Mouse (Mus musculus): Measurements from ENCODE around the gene Mlst8. TPM values are rescaled to one million over a fixed set of nuclear protein-coding genes. Genes with fewer than 3 reads are reported as not detected.
A peak's percentile ranks its signal among the peaks of the same experiment; 100 is the strongest.
"Not testable (repeated sequence)": the region's sequence is repeated elsewhere in the genome, so short reads cannot be mapped to it uniquely, and the experiment has no call there.

The Mlst8 gene
- total RNA-seq, 2 experiments from 2014 or later, result 10.8 to 12.1 TPM

DNA sequence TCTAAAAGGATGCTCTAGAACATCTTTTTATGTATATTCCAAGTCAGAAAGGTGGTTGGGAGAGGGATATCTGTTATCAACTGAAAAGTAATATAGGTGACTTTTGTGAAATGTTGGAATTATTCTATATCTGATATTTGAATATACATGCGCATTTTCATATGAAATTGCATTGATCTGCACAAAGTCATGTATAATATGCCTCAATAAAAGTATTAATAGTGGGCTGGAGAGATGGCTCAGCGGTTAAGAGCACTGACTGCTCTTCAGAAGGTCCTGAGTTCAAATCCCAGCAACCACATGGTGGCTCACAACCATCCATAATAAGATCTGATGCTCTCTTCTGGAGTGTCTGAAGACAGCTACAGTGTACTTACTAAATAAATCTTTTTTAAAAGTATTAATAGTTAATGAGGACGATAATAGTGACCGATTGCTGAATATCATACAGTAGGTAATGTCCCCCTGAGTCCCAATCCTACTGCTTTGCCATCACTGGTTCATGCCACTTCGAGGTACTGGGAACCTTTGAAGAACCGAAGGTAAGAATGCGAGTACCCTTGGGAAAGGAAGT lies 9.5 kb downstream of the Mlst8 start:
- DNase-seq, result no peak

DNA sequence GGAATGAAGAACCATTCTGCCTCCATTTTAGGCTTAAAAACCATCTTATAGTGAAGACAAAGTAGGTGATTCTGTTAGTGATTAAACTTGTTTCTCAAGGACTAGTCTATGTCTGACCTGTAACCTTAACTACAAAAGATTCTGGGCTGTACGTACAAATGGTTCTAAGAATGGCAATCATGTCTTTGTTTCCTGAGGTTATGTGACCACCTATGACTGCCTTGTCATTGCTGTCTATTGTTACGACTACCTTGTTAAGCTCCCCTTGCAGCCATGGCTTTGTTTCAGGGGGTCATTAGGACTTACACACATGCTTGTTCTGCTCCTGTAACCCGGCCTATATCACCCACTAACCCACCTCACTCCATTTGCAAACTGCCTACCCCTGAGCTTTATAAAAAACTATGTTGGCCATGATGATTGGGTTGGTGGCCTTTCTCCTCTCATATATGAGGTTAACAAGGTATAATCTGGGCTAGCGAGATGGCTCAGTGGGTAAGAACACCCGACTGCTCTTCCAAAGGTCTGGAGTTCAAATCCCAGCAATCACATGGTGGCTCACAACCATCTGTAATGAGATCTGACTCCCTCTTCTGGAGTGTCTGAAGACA lies 10.1 kb downstream of the Mlst8 start:
- no peak for DNase-seq

GRCm38 (mm10) chr17:24463374-24464133 lies 15.3 kb downstream of the Mlst8 start:
- no peak for DNase-seq

DNA sequence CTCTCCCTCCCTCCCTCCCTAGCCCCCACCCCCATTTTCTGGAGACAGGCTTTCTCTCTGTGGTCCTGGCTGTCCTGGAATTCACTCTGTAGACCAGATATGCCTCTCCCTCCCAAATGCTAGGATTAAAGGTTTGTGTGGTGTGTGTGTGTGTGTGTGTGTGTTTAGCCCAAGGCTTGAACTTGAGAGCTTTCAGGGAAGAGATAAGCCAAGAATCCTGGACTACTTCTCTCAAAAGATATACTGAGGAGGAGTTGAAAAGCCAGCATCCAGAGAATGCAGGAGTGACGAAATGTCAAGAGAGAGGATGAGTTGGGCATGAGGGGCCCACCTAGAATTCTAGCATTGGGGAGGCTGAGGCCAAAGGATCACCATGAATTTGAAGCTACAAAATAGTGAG lies 15.9 kb downstream of the Mlst8 start:
- no peak for DNase-seq

- no peak for DNase-seq
These were observed 17.3 kb downstream of the Mlst8 start for GRCm38 (mm10) chr17:24461580-24461979.

GRCm38 (mm10) chr17:24455523-24456206 lies 23.2 kb downstream of the Mlst8 start:
- DNase-seq, result not testable (repeated sequence)

DNA sequence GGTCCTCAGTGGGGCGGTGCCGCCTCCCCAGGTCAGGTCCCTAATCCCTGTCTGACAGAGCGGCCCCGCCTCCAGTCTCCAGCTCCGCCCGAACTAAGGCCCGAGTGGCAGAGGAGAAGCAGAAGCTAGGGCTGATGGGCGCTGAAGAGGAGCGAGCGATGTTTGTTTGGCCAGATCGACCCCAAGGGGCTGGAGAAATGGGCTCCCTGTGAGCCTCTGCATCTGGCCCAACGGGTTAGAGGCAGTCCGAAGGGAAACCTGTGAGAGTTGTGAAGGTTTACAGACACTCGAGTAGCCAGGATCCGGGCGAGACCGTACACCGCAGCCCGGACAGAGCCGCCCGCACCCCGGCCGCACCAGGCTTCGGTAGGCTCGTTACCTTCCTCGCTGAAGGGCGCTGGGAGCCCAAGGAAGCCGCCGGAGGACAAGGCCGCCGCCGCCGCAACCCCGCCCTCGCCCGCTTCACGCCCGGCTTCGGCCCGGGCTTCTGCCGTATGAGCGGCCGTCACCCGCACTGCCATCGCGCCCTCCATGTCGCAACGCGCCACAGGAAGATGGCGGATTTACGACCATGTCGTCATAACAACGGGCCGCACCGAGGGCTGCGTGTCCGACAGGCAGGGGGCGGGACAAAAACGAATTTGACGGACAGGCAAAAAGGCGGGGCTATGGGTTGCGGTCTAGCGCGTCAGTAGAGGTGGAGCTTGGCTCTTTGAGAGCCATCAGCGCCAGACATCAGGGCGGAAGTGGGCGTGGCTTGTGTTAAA lies 23.9 kb downstream of the Mlst8 start:
- peak; percentile 98 for DNase-seq

DNA sequence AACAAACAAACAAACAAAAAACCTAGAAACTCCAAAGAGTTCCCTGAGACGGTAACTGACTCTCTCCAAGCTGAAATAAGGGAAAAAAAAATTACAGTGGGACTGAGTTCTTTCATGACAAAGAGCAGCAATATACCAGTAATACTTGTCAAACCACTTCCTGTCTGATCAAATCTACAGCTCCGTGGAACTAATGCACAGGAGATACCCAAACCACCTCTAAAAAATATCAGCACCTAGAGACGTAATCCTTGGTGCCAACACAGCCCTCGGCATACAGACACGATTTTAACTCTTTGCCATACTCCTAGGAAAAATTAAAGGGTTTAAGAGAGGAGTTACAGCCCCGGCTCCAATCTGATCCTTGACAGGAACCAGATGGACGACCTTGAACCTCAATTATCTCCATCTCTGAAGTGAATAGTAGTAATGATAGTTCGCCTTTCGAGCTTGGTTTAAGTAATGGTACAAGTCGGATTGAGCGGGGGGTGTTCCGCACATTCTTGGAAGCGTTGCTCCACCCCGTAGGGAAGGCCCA lies 24.6 kb downstream of the Mlst8 start:
- no peak for DNase-seq

DNA sequence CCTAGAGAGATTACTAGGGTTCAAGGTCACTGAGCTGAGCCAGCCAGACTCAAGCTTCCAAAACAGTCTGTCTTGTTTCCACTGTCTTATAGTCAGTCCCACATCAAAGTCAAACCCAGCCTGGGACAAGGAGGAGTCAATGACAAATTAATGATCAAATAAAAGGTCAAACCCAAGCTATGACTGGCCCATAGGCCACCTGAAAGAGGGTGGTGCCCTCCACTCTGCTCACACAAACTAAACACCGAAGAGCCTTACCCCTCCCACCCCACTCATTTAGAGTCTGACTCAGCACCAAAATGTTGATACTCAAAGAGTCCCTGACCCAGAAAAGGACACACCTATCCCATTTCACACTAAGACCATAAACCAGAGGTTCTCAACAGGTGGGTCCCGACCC lies 25.5 kb downstream of the Mlst8 start:
- DNase-seq, result no peak

GRCm38 (mm10) chr17:24451220-24451619 lies 27.7 kb downstream of the Mlst8 start:
- no peak for DNase-seq

GRCm38 (mm10) chr17:24449507-24449906 lies 29.4 kb downstream of the Mlst8 start:
- no peak for DNase-seq

DNA sequence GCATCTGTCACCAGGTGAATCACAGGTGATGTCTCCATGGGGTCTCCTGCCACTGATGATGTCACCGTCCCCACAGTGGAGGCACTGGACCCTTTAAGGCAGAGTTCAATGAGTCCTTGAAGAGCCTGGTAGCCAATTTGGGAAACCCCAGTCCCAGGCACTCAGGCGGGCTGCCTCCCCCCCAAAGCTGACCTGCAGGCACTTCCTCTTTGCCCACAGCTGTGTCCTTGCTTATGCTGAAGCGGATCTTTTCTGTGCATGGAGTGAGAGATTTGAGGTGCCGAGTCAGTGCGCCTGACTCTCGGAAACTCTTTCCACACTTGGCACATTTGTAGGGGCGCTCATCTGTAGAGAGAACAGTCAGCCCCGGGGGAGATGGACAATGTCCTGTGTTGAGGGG lies 32.3 kb downstream of the Mlst8 start:
- DNase-seq, result no peak

- DNase-seq, result no peak
These were observed 35.5 kb downstream of the Mlst8 start for GRCm38 (mm10) chr17:24443409-24443808.

- no peak for DNase-seq
These were observed 36.2 kb downstream of the Mlst8 start, which contains the start of gene Dnase1l2 for GRCm38 (mm10) chr17:24442632-24443155. Gene Dnase1l2, minus strand, starts transcription at chr17:24443105.

GRCm38 (mm10) chr17:24442107-24442506 lies 36.8 kb downstream of the Mlst8 start:
- DNase-seq, result no peak

DNA sequence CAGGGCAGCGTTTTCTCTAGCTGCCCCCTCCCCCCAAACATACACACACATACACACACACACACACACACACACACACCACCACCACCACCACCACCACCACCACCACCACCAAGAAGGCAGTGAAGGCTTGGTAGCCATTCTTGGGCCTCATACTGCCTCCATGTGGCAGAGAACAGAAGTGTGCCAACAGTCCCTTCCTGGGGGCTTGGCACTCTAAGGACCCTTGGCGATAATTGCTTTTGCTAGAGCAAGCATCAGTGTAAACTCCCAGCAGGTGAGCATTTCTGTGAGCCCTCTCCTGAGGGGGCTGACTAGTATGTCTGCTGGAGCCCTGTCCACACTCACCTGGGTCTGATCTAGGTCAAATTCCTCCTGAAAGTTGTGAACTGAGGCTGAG lies 37.7 kb downstream of the Mlst8 start:
- no peak for DNase-seq

DNA sequence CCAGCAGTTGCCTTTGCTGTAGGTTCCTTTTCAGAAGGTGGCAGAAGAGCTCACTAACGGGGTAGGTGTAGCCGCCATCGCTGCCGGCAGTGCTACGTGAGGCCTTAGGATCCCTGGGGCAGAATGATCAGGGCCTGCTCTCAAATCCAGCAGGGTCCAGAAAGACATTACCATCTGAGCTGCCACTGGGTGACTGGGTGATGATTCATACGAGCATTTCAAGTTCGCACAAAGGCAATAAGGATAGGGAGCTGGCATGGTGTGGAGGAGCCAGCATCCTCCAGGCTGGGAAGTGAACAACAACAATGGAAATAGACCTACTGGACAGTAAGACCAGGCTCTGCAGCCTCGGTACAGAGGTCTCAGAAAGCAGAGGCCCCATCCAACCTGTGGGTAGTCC lies 38.5 kb downstream of the Mlst8 start:
- no peak for DNase-seq

DNA sequence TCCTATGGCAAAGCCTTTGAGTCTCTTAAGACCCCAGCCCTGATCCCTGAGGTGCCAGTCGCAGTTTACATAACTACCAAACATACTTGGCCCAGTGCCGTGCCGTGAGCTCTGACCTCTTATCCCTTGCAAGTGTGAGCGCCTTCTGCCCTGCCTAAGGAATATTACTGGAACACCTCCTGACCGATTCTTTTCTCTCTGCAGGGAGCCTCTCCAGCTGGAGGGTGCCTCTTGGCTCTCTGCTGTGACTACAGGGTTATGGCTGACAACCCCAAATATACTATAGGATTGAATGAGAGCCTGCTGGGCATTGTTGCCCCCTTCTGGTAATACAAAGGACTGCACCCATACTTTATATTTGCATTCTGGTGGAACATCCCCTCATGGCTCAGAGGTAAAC lies 41.9 kb downstream of the Mlst8 start:
- no peak for DNase-seq

- no peak for DNase-seq
These were observed 49.5 kb downstream of the Mlst8 start for GRCm38 (mm10) chr17:24429201-24429983.

GRCm38 (mm10) chr17:24427170-24427557 lies 51.7 kb downstream of the Mlst8 start:
- no peak for DNase-seq
